Mouse (Mus musculus): ENCODE results near the gene Lbhd2.

DNA sequence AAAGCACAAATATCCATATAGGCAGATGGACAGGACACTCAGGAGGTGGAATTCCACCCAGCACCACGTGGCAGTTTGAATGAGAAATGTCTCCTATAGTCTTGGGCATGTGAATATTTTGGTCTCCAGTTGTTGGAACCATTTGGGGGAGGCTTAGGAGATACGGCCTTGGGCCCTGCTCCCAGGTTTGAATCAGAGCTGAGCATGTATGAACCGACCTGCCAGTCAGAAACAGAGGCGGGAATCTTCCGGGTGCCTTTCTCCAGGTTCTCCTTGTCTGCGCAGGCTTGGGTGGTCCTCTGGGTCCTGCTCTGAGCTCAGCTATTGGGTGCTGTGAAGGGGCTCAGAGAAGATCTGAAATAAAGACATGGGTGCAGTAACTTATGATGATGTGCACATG is 12.6 kb upstream of the Lbhd2 start:
- TF ChIP-seq POLR2A (IDR thresholded peaks at IDR 0.05; ENCODE audit: borderline replicate concordance, low read depth, low read length), result no peak
- no peak for TF ChIP-seq CTCF (IDR thresholded peaks at IDR 0.05; ENCODE audit: low read depth, low read length)

Data from bone marrow macrophage, adult 2 months (primary cell).